Mouse (Mus musculus): Measurements from ENCODE around the gene Gm3696. TPM values are rescaled to one million over a fixed set of nuclear protein-coding genes. Genes with fewer than 3 reads are reported as not detected.
"Not testable (repeated sequence)": the region's sequence is repeated elsewhere in the genome, so short reads cannot be mapped to it uniquely, and the experiment has no call there.

Gene Gm3696
- polyA plus RNA-seq (2015; fragmentation: Nextera tagmentation; extraction: Ambion mirVana), result 0.10 and 0.12 TPM in 2 replicates

DNA sequence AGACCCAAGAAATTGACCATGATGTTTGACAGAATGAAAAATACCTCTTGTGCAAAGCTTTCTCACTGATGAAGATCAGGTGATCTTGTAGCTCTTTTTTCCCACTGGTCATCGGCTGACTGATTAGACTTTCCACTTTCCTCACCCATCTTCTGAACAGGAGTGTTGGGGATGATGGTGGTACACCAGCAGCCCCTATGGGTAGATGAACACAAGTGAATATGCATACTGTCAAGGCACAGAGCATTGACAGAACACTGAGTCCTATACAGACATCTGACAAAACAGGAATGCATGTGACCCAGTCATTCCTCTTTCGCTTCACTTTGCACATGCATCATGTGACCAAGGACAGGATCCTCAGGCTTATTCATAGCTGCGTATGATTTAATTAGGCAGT, at the start of gene Gm3696:
Gene Gm3696 (minus strand): TSS at position 101 of the 400 bp plus-strand sequence.
- H3K4me1 ChIP-seq (replicated peaks); H3K27ac ChIP-seq; H3K9me3 ChIP-seq (replicated peaks); H3K4me2 ChIP-seq; H3K27me3 ChIP-seq; H3K9ac ChIP-seq; H3K36me3 ChIP-seq; ATAC-seq (ENCODE audit: low read depth); H3K4me3 ChIP-seq (replicated peaks); DNase-seq: not testable (repeated sequence)
- 65% methylated on average over 1 of the region's 3 CpGs for WGBS (ENCODE audit: insufficient replicate concordance)

- H3K27me3 ChIP-seq; ATAC-seq (ENCODE audit: low read depth); H3K27ac ChIP-seq; H3K4me3 ChIP-seq (replicated peaks); H3K4me2 ChIP-seq; H3K36me3 ChIP-seq; DNase-seq; H3K9me3 ChIP-seq (replicated peaks); H3K4me1 ChIP-seq (replicated peaks); H3K9ac ChIP-seq: not testable (repeated sequence)
- WGBS (ENCODE audit: insufficient replicate concordance), result no CpG with 5 or more reads among the region's 2 CpGs
Measured at GRCm38 (mm10) chr14:7125312-7125711, 24.9 kb upstream of the Gm3696 start, which contains the start of gene Gm6676. Gm6676 (minus strand) TSS chr14:7125412.

- not testable (repeated sequence) for H3K27me3 ChIP-seq; H3K27ac ChIP-seq; H3K36me3 ChIP-seq; H3K9me3 ChIP-seq (replicated peaks); DNase-seq; H3K4me1 ChIP-seq (replicated peaks); ATAC-seq (ENCODE audit: low read depth); H3K9ac ChIP-seq
- peak overlapping the region; percentile 36 for H3K4me3 ChIP-seq (replicated peaks)
- 0% methylated on average over 9 of the region's 54 CpGs for WGBS (ENCODE audit: insufficient replicate concordance)
- peak overlapping the region; percentile 48 for H3K4me2 ChIP-seq
Measured at GRCm38 (mm10) chr14:7105124-7105802, 4.8 kb upstream of the Gm3696 start.

- H3K9ac ChIP-seq; H3K4me3 ChIP-seq (replicated peaks); ATAC-seq (ENCODE audit: low read depth); H3K27me3 ChIP-seq; H3K36me3 ChIP-seq; H3K9me3 ChIP-seq (replicated peaks); H3K27ac ChIP-seq; H3K4me2 ChIP-seq; DNase-seq; H3K4me1 ChIP-seq (replicated peaks): not testable (repeated sequence)
- no CpG with 5 or more reads among the region's 2 CpGs for WGBS (ENCODE audit: insufficient replicate concordance)
Measured at GRCm38 (mm10) chr14:7044870-7045269, 55.6 kb downstream of the Gm3696 start, which contains the start of gene Gm3685. Gm3685 (minus strand) TSS chr14:7044970.

Other genes starting within 250 kb of the Gm3696 start
- gene Gm3667, start 210.7 kb downstream of the Gm3696 start, polyA plus RNA-seq (2015; fragmentation: Nextera tagmentation; extraction: Ambion mirVana), result 0.08 TPM in 1 of 2 replicates, not detected in the other
- gene Gm6356, start 126.8 kb downstream of the Gm3696 start, polyA plus RNA-seq (2015; fragmentation: Nextera tagmentation; extraction: Ambion mirVana), result not detected in 2 replicates
- 0.07 TPM in 1 of 2 replicates, not detected in the other for gene Gm10406, start 73.2 kb downstream of the Gm3696 start, polyA plus RNA-seq (2015; fragmentation: Nextera tagmentation; extraction: Ambion mirVana)
- gene Gm3685, start 55.7 kb downstream of the Gm3696 start, polyA plus RNA-seq (2015; fragmentation: Nextera tagmentation; extraction: Ambion mirVana), result not detected in 2 replicates
- not detected in 2 replicates for gene Gm6676, start 24.8 kb upstream of the Gm3696 start, polyA plus RNA-seq (2015; fragmentation: Nextera tagmentation; extraction: Ambion mirVana)
- 0.12 and 0.35 TPM in 2 replicates for gene Gm3512, start 73.9 kb upstream of the Gm3696 start, polyA plus RNA-seq (2015; fragmentation: Nextera tagmentation; extraction: Ambion mirVana)
- not detected in 2 replicates for gene Gm16434, start 93.9 kb upstream of the Gm3696 start, polyA plus RNA-seq (2015; fragmentation: Nextera tagmentation; extraction: Ambion mirVana)
- not detected in 2 replicates for gene Gm3727, start 164.1 kb upstream of the Gm3696 start, polyA plus RNA-seq (2015; fragmentation: Nextera tagmentation; extraction: Ambion mirVana)
- gene Gm3739, start 214.4 kb upstream of the Gm3696 start, polyA plus RNA-seq (2015; fragmentation: Nextera tagmentation; extraction: Ambion mirVana), result not detected in 2 replicates
- gene Gm5797, start 231.8 kb upstream of the Gm3696 start, polyA plus RNA-seq (2015; fragmentation: Nextera tagmentation; extraction: Ambion mirVana), result not detected in 2 replicates